Mouse (Mus musculus) heart, postnatal 0 days (tissue): ENCODE measurements around the gene Maml3. TPM values are rescaled to one million over a fixed set of nuclear protein-coding genes. Genes with fewer than 3 reads are reported as not detected.

Experiments
- ATAC-seq: fragments of 200-750 bp; cut with Nextera tagmentation; 2 replicates; pipeline ENCODE4 v1.8.0; 2017; ENCODE audit warnings: low read depth, moderate number of reproducible peaks, moderate library complexity; ENCODE audit not compliant: insufficient read depth
- DNase-seq: peaks from one replicate; pipeline ENCODE4 v3.0.0-alpha.2; 2016; ENCODE audit warnings: low spot score
- H3K27ac ChIP-seq: fragments of 300-500 bp; sonication (generic); 2 replicates; pipeline ENCODE4 v1.5.1; 2014; ENCODE audit warnings: low read depth, mild to moderate bottlenecking
- H3K27me3 ChIP-seq: fragments of 300-500 bp; sonication (generic); 2 replicates; pipeline ENCODE4 v1.6.1; 2014; ENCODE audit warnings: low read length, mixed read lengths; ENCODE audit not compliant: control insufficient read depth, insufficient read depth
- H3K36me3 ChIP-seq: fragments of 300-500 bp; sonication (generic); replicated peaks from 2 replicates; pipeline ENCODE4 v1.6.1; 2014; ENCODE audit warnings: low read length, mixed read lengths; ENCODE audit not compliant: control insufficient read depth, insufficient read depth
- H3K4me1 ChIP-seq: fragments of 300-500 bp; sonication (generic); 2 replicates; pipeline ENCODE4 v1.6.1; 2014; ENCODE audit warnings: antibody characterized with exemption; ENCODE audit not compliant: control insufficient read depth, insufficient read depth
- H3K4me2 ChIP-seq: fragments of 300-500 bp; sonication (generic); 2 replicates; pipeline ENCODE4 v1.6.1; 2014; ENCODE audit warnings: low read depth, mild to moderate bottlenecking, low read length, moderate library complexity
- H3K4me3 ChIP-seq: fragments of 300-500 bp; sonication (generic); 2 replicates; pipeline ENCODE4 v1.5.1; 2014; ENCODE audit warnings: low read depth, low read length
- H3K9ac ChIP-seq: fragments of 300-500 bp; sonication (generic); replicated peaks from 2 replicates; pipeline ENCODE4 v1.6.1; 2014; ENCODE audit warnings: low read depth, low read length, mixed read lengths
- H3K9me3 ChIP-seq: fragments of 300-500 bp; sonication (generic); replicated peaks from 2 replicates; pipeline ENCODE4 v1.6.1; 2016; ENCODE audit warnings: low read length; ENCODE audit not compliant: control insufficient read depth
- CTCF ChIP-seq: IDR thresholded peaks from 2 replicates; pipeline ENCODE4 v1.5.1; 2016; ENCODE audit warnings: antibody characterized with exemption, control low read depth, low read depth
- EP300 ChIP-seq: IDR thresholded peaks from 2 replicates; pipeline ENCODE4 v1.6.1; 2016; ENCODE audit warnings: antibody characterized with exemption, low read depth
- WGBS: fragments of 180-500 bp; shearing (Covaris S2); extraction: QIAGEN DNeasy Blood & Tissue Kit; methylation state at CpG from one replicate; pipeline ENCODE4 v1.1.7; 2014; 5-methylcytosine and 5-hydroxymethylcytosine counted together
- polyA plus RNA-seq: library from polyadenylated mRNA; unstranded; fragments of >200 nt; fragmentation: Nextera tagmentation; extraction: Ambion mirVana; gene quantifications from 2 replicates; pipeline ENCODE4 v1.2.1, GENCODE M21; 2015
- total RNA-seq: library from RNA; depleted of rRNA; stranded (reverse); fragments of >200 nt; gene quantifications from 2 replicates; pipeline ENCODE4 v1.2.3, GENCODE M21; 2014; ENCODE audit warnings: low replicate concordance

Gene Maml3
- total and polyA plus RNA-seq, 2 experiments from 2014 or later = 1.6 to 6.2 TPM

DNA sequence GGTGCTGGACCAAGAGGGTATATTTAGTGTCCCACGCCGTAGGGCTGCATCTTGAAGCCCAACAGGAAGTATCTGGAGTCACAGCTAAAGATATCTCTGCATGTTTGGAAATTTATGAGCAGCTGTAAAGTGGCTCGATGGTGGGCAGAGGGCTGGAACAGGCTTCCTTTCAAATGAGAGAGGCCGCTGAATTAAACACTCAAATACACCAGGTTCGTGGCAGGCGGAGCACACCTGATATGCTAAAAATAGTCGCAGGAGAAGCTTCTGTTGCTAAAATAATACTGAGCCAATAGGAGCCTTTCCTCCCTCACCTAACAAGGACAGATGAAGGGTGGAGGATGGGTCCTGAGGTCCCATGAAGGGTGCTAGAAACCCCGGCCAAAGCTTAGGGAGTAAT, 376.9 kb downstream of the Maml3 start:
- peaks cover 42% of the 10 kb centered on the region for H3K4me1 ChIP-seq
- no peaks in the 10 kb centered on the region for H3K27me3 ChIP-seq
- DNase-seq (peak; percentile 45), ATAC-seq (peak; percentile 36)
- TF ChIP-seq CTCF (no peak), EP300 (no peak)
- peak overlapping the region; percentile 45 for H3K4me2 ChIP-seq
- 5% methylated on average over 8 of the region's 8 CpGs for WGBS
- H3K4me3 ChIP-seq = no peak overlapping the region
- peak overlapping the region; percentile 76 for H3K27ac ChIP-seq
- no peak overlapping the region for H3K9ac ChIP-seq
- H3K9me3 ChIP-seq = no peaks in the 10 kb centered on the region
- no peaks in the 10 kb centered on the region for H3K36me3 ChIP-seq

DNA sequence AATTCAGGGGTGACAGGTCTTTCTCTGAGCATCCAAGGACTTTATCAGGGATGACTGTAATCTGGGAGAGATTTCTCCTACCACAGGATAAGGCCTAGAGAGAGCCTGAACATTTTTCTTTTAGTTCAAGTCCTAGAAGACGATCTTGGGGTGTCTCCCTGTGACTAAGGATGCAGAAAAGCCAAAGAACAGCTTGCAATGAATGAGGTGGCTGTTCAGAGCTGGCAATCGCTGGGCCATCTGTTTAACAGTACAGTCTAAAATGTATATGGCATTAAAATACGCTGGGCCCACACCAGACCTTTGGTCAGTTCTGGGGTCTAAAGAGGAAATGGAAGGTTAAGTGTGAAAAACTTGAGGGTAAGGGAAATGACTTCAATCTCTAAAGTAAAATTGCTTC, 377.4 kb downstream of the Maml3 start:
- 60% methylated on average over 3 of the region's 3 CpGs for WGBS
- H3K4me3 ChIP-seq = no peak overlapping the region
- no peak overlapping the region for H3K9ac ChIP-seq
- no peaks in the 10 kb centered on the region for H3K27me3 ChIP-seq
- ATAC-seq (no peak), DNase-seq (no peak)
- H3K9me3 ChIP-seq = no peaks in the 10 kb centered on the region
- H3K27ac ChIP-seq = peak overlapping the region; percentile 76
- no peaks in the 10 kb centered on the region for H3K36me3 ChIP-seq
- peaks cover 38% of the 10 kb centered on the region for H3K4me1 ChIP-seq
- no peak for TF ChIP-seq CTCF
- no peak for TF ChIP-seq EP300
- H3K4me2 ChIP-seq = 0 out of 2 replicates have a peak overlapping the region, but pooled peaks have one; percentile 45

DNA sequence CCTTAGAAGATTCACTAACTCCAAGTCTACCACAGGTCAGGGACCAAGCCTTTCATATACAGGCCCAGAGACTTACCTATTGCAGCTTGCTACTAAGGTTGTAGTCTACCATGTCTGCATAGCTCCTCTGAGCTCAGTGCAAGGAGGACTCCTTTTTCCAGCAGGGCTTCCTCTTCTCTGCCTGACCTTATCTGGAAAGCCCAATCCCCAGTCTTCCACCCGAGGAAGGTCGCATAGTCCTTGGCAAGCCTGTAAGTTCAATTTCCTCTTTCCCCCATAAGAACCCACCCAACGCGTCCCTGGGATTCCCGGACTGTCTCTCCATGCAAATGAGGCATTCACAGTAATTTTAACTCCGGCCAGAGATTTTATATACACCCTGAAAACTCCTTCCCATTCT, 378.6 kb downstream of the Maml3 start:
- Histone ChIP-seq H3K27ac (no peak overlapping the region), H3K27me3 (no peaks in the 10 kb centered on the region), H3K9me3 (no peaks in the 10 kb centered on the region), H3K4me1 (peaks cover 38% of the 10 kb centered on the region), H3K4me2 (no peak overlapping the region), H3K36me3 (no peaks in the 10 kb centered on the region), H3K9ac (no peak overlapping the region), H3K4me3 (no peak overlapping the region)
- no peak for DNase-seq
- whole genome bisulfite sequencing = 64% methylated on average over 6 of the region's 6 CpGs
- no peak for TF ChIP-seq CTCF
- TF ChIP-seq EP300 = no peak
- no peak for ATAC-seq

DNA sequence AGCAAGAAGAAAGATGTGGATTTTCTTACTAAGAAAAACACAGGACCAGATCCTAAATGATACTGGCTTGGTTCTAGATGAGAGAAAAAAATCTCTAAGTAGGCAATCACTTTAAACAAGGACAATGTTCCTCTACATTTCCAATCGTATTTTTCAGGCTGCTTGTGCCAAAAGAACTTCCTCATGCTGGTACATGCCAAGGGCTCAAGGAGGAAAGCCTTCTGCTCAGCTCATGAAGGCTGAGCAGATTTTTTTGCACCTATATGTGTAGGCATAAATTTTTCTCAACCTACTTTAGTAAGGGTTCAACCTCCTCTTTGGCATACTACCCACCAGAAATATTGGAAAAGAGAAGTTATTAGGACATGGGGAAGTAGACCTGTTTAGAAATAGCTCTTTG, 384.9 kb downstream of the Maml3 start:
- Histone ChIP-seq H3K36me3 (no peaks in the 10 kb centered on the region), H3K9me3 (no peaks in the 10 kb centered on the region), H3K9ac (no peak overlapping the region), H3K27ac (no peak overlapping the region), H3K4me3 (no peak overlapping the region), H3K4me2 (no peak overlapping the region), H3K27me3 (no peaks in the 10 kb centered on the region), H3K4me1 (peaks cover 21% of the 10 kb centered on the region)
- ATAC-seq (no peak), DNase-seq (no peak)
- TF ChIP-seq CTCF (no peak), EP300 (no peak)
- 59% methylated on average over 1 of the region's 1 CpGs for WGBS

DNA sequence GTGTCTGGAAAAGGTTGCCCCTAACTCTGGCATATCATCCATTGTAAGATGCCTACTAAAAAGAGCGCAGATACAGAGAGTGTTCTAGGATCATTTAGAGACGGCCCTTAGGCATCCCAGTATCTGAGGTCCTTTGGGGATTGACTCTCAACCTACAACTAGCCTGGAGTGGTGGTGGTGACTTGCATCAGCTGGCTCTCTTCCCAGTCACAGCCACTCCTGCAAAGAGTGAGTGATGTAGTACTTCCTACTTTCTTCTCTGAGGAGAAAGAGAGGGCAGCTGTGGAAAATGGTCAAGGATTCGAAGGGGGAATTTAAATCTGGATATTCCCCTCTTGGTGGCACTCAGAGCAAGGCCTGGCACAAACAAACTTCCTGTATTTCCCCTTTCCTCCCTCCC, 385.5 kb downstream of the Maml3 start:
- peaks cover 17% of the 10 kb centered on the region for H3K4me1 ChIP-seq
- 23% methylated on average over 3 of the region's 3 CpGs for WGBS
- ATAC-seq = peak; percentile 33; the same call in 1 of the 2 replicates
- DNase-seq = no peak
- H3K27me3 ChIP-seq = no peaks in the 10 kb centered on the region
- H3K9ac ChIP-seq = no peak overlapping the region
- no peak overlapping the region for H3K27ac ChIP-seq
- H3K4me2 ChIP-seq = no peak overlapping the region
- no peak overlapping the region for H3K4me3 ChIP-seq
- H3K9me3 ChIP-seq = no peaks in the 10 kb centered on the region
- no peaks in the 10 kb centered on the region for H3K36me3 ChIP-seq
- TF ChIP-seq CTCF (no peak), EP300 (no peak)

DNA sequence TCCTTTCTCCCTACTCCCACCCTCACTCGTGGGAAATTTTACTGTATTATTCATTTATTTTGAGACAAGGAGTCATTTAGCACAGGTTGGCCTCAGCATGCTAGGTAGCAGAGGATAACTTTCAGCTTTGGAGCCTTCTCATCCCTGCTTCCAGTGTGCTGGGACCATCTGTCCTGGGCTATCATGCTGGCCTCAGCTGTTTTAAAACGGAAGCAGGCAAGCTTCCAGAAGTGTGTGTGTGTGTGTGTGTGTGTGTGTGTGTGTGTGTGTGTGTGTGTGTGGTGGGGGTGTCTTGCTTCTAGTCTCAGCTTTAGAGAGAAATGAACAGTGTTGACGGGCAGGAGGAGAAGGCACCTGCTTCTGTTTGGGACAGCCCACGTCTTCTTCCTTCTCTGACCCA, 387.0 kb downstream of the Maml3 start:
- H3K9me3 ChIP-seq = no peaks in the 10 kb centered on the region
- H3K27me3 ChIP-seq = no peaks in the 10 kb centered on the region
- WGBS = 67% methylated on average over 4 of the region's 4 CpGs
- H3K9ac ChIP-seq = no peak overlapping the region
- peaks cover 19% of the 10 kb centered on the region for H3K4me1 ChIP-seq
- H3K4me2 ChIP-seq = no peak overlapping the region
- no peak overlapping the region for H3K27ac ChIP-seq
- ATAC-seq = no peak
- no peak for TF ChIP-seq CTCF
- TF ChIP-seq EP300 = no peak
- H3K36me3 ChIP-seq = no peaks in the 10 kb centered on the region
- H3K4me3 ChIP-seq = no peak overlapping the region
- no peak for DNase-seq
